Mouse (Mus musculus) stomach, postnatal 0 days (tissue): ENCODE measurements at regions not wholly inside any gene's neighbourhood (a gene's known extent, or its start where the extent isn't known, plus 50 kb on each side); places are given as distances from the start of the nearest gene placed in this dataset.

ENCODE experiments used
- CTCF ChIP-seq: IDR thresholded peaks from 2 replicates; pipeline ENCODE4 v1.5.1; 2016; ENCODE audit warnings: antibody characterized with exemption, low read depth, mild to moderate bottlenecking, moderate library complexity
- EP300 ChIP-seq: optimal IDR thresholded peaks from 2 replicates; pipeline ENCODE3; 2016; ENCODE audit warnings: antibody characterized with exemption

- no peak for TF ChIP-seq CTCF
- no peak for TF ChIP-seq EP300
Measured at GRCm38 (mm10) chr16:71963579-71963978, 344.5 kb upstream of the Robo1 start.
